Mouse (Mus musculus): ENCODE data around the gene Apol7c. TPM values are rescaled to one million over a fixed set of nuclear protein-coding genes. Genes with fewer than 3 reads are reported as not detected.

Apol7c gene
- total RNA-seq (2023), result 10 to 100 TPM; 12.9 to 19.1 TPM

DNA sequence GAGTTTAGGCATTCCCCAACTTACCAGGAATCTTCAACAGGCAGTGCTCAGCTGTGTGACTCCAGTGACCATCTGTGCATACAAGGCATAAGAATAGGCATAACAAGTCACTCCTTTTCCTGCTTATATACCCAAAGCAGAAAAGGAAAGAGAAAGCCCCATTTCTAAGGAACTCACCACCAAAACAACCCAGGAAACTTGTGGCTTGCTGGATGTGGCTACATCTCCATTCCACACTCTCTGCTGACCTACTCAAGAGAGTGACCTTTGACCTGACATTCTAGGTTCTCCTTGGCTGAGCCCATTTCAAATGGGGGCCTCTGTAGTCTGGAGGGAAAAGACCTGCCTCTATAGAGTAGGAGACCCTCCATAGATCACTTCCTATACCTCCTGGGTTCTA lies at the start of gene Apol7c:
TSS of gene Apol7c (minus strand) at position 101 of the 400 bp plus-strand sequence.

DNA sequence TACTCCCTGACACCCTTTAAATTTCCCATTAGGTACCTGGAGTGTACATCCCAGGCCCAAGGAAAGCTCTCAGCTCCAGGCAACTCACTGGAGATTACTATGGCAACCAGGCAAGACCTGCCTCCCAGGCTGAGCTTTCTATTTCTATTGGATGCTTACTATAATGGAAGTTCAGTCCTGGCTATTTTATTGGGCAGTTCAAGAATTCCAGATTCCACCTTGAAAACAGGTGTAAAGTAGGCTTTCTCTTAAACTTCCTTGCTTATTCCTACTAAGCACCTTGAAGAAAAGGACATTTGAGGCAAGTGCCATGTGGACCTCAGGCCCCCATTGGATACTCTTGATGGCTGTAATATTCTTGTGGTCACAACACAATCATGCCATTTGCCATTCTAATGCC lies 28.7 kb upstream of the Apol7c start, which contains the start of gene 1700025B11Rik:
TSS of gene 1700025B11Rik (minus strand) at position 101 of the 400 bp plus-strand sequence.

DNA sequence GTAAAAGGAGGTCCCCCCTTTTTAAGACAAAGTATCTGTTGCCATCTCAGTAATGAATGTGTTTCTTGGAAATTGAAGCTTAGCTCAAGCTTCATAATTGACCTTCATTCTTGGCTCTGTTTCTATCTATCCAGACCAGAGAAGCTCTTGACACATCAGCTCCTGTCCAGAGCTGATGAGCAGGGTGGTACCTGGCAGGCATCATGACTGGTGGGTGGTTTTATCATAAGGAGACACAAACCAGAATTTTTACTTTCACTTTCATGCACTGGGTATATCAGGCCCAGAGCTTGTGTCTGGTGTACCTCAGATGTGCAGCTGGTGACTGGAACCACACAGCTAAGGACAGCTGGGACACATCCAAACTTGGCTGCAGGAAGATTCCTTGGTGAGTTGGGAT lies 25.1 kb downstream of the Apol7c start, which contains the start of gene Apol11a:
TSS of gene Apol11a (plus strand) at position 306 of the 400 bp plus-strand sequence.

DNA sequence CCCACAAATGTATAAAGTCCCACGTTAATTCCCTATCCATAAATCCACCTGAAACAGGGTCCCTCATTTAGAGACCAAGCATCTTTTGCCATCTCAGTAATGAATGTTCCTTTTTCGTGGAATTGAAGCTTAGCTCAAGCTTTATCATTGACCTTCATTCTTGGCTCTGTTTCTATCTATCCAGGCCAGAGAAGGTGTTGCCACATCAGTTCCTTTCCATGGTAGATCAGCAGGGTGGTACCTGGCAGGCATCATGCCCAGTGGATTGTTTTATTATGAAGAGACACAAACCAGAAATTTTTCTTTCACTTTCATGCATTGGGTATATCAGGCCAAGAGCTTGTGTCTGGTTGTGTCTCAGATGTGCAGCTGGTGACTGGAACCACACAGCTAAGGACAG lies 56.4 kb downstream of the Apol7c start, which contains the start of gene Apol10a:
TSS of gene Apol10a (plus strand) at position 355 of the 400 bp plus-strand sequence.

Other genes with a start within 250 kb of the Apol7c start
- gene Rbfox2, start 226.3 kb downstream of the Apol7c start, total RNA-seq (2023), result 1 to 10 TPM; 2.1 to 3.6 TPM
- not detected for gene Apol7a, start 134.2 kb downstream of the Apol7c start, total RNA-seq (2023)
- not detected for gene Apol9a, start 122.2 kb downstream of the Apol7c start, total RNA-seq (2023)
- not detected for gene Apol7b, start 85.8 kb downstream of the Apol7c start, total RNA-seq (2023)
- not detected for gene Apol10a, start 56.3 kb downstream of the Apol7c start, total RNA-seq (2023)
- not detected for gene Apol11a, start 25.0 kb downstream of the Apol7c start, total RNA-seq (2023)
- gene 1700025B11Rik, start 28.6 kb upstream of the Apol7c start, total RNA-seq (2023), result not detected
- gene Apol10b, start 62.8 kb upstream of the Apol7c start, total RNA-seq (2023), result under 1 TPM; 0.55 to 0.82 TPM
- not detected for gene Gm36245, start 65.9 kb upstream of the Apol7c start, total RNA-seq (2023)
- gene Apol11b, start 110.0 kb upstream of the Apol7c start, total RNA-seq (2023), result not detected
- gene Apol7e, start 165.5 kb upstream of the Apol7c start, total RNA-seq (2023), result under 1 TPM; 0.39 to 0.94 TPM
- not detected for gene Apol9b, start 195.7 kb upstream of the Apol7c start, total RNA-seq (2023)
- 1 to 10 TPM; 2.8 to 3.5 TPM for gene Apol8, start 223.7 kb upstream of the Apol7c start, total RNA-seq (2023)

Data from monocyte, adult 59 days (primary cell).